Mouse (Mus musculus): Measurements from ENCODE around the gene Spata48.

GRCm38 (mm10) chr11:11484378-11484777 lies 22.5 kb downstream of the Spata48 start:
- no peak for TF ChIP-seq CTCF (IDR thresholded peaks at IDR 0.05; ENCODE audit: borderline replicate concordance, insufficient read depth, low read depth, low read length)
- no peak for TF ChIP-seq POLR2A (IDR thresholded peaks at IDR 0.05; ENCODE audit: borderline replicate concordance, insufficient read depth, low read length)
